Mouse (Mus musculus): ENCODE data around the gene Ndnf. TPM values are rescaled to one million over a fixed set of nuclear protein-coding genes. Genes with fewer than 3 reads are reported as not detected.

Gene Ndnf
- total RNA-seq (2014; fragmentation: Nextera tagmentation) = not detected in 2 replicates
- total RNA-seq (2017) = under 0.01 and 0.05 TPM in 2 replicates
- not detected in 2 replicates for polyA plus RNA-seq (2012)

- ATAC-seq (ENCODE audit: extremely low read depth, insufficient number of reproducible peaks, low FRiP score, poor library complexity, severe bottlenecking) = no peak
- Histone ChIP-seq H3K4me3 (ENCODE audit: low read depth, low read length) (no peak within 1 kb of the TSS; the same call in 1 of the 2 replicates), H3K36me3 (replicated peaks) (no peaks in the 10 kb centered on the region), H3K9me3 (replicated peaks) (no peaks in the 10 kb centered on the region), H3K27me3 (ENCODE audit: insufficient read depth, low read length) (peaks cover 19% of the 10 kb centered on the region), H3K4me1 (ENCODE audit: insufficient read depth, low read depth, low read length) (no peaks in the 10 kb centered on the region)
- no peak for TF ChIP-seq TAL1 (conservative IDR thresholded peaks at IDR 0.05; ENCODE audit: low read depth, low read length)
- TF ChIP-seq GATA2 (IDR thresholded peaks at IDR 0.05; ENCODE audit: borderline replicate concordance, low read depth, low read length) = no peak
- TF ChIP-seq POLR2AphosphoS5 (IDR thresholded peaks at IDR 0.05; ENCODE audit: insufficient replicate concordance, low read depth, low read length) = no peak
- TF ChIP-seq CTCF (IDR thresholded peaks at IDR 0.05; ENCODE audit: low read depth, low read length) = no peak
- no peak for TF ChIP-seq GATA1 (IDR thresholded peaks at IDR 0.05; ENCODE audit: borderline replicate concordance, low read length)
- DNase-seq (ENCODE audit: low spot score) = no peak
Observed at GRCm38 (mm10) chr6:65671451-65671850, at the start of gene Ndnf. TSS of gene Ndnf (plus strand) at chr6:65671590.

GRCm38 (mm10) chr6:65623016-65623715 is 48.2 kb upstream of the Ndnf start:
- Histone ChIP-seq H3K4me3 (ENCODE audit: low read depth, low read length) (no peak overlapping the region), H3K9me3 (replicated peaks) (no peaks in the 10 kb centered on the region), H3K4me1 (ENCODE audit: insufficient read depth, low read depth, low read length) (no peaks in the 10 kb centered on the region), H3K36me3 (replicated peaks) (no peaks in the 10 kb centered on the region), H3K27me3 (ENCODE audit: insufficient read depth, low read length) (peaks cover 5% of the 10 kb centered on the region; the same call in 1 of the 2 replicates)
- ATAC-seq (ENCODE audit: extremely low read depth, insufficient number of reproducible peaks, low FRiP score, poor library complexity, severe bottlenecking) = no peak
- TF ChIP-seq GATA2 (IDR thresholded peaks at IDR 0.05; ENCODE audit: borderline replicate concordance, low read depth, low read length) (no peak), GATA1 (IDR thresholded peaks at IDR 0.05; ENCODE audit: borderline replicate concordance, low read length) (no peak), TAL1 (conservative IDR thresholded peaks at IDR 0.05; ENCODE audit: low read depth, low read length) (no peak), CTCF (IDR thresholded peaks at IDR 0.05; ENCODE audit: low read depth, low read length) (no peak), POLR2AphosphoS5 (IDR thresholded peaks at IDR 0.05; ENCODE audit: insufficient replicate concordance, low read depth, low read length) (no peak)
- DNase-seq (ENCODE audit: low spot score) = no peak

- Histone ChIP-seq H3K36me3 (replicated peaks) (no peaks in the 10 kb centered on the region), H3K4me3 (ENCODE audit: low read depth, low read length) (no peak overlapping the region), H3K4me1 (ENCODE audit: insufficient read depth, low read depth, low read length) (no peaks in the 10 kb centered on the region), H3K9me3 (replicated peaks) (peaks cover 4% of the 10 kb centered on the region; the same call in 1 of the 2 replicates), H3K27me3 (ENCODE audit: insufficient read depth, low read length) (0 out of 2 replicates have a peak, but pooled peaks cover 5% of the 10 kb centered on the region)
- ATAC-seq (ENCODE audit: extremely low read depth, insufficient number of reproducible peaks, low FRiP score, poor library complexity, severe bottlenecking) (no peak), DNase-seq (ENCODE audit: low spot score) (no peak)
- no peak for TF ChIP-seq CTCF (IDR thresholded peaks at IDR 0.05; ENCODE audit: low read depth, low read length)
- no peak for TF ChIP-seq GATA1 (IDR thresholded peaks at IDR 0.05; ENCODE audit: borderline replicate concordance, low read length)
- no peak for TF ChIP-seq TAL1 (conservative IDR thresholded peaks at IDR 0.05; ENCODE audit: low read depth, low read length)
- TF ChIP-seq POLR2AphosphoS5 (IDR thresholded peaks at IDR 0.05; ENCODE audit: insufficient replicate concordance, low read depth, low read length) = no peak
- TF ChIP-seq GATA2 (IDR thresholded peaks at IDR 0.05; ENCODE audit: borderline replicate concordance, low read depth, low read length) = no peak
Observed at GRCm38 (mm10) chr6:65630578-65630977, 40.8 kb upstream of the Ndnf start.

GRCm38 (mm10) chr6:65632184-65632583 is 39.2 kb upstream of the Ndnf start:
- TF ChIP-seq TAL1 (conservative IDR thresholded peaks at IDR 0.05; ENCODE audit: low read depth, low read length) (no peak), POLR2AphosphoS5 (IDR thresholded peaks at IDR 0.05; ENCODE audit: insufficient replicate concordance, low read depth, low read length) (no peak), CTCF (IDR thresholded peaks at IDR 0.05; ENCODE audit: low read depth, low read length) (no peak), GATA1 (IDR thresholded peaks at IDR 0.05; ENCODE audit: borderline replicate concordance, low read length) (no peak), GATA2 (IDR thresholded peaks at IDR 0.05; ENCODE audit: borderline replicate concordance, low read depth, low read length) (no peak)

GRCm38 (mm10) chr6:65642431-65642830 is 29.0 kb upstream of the Ndnf start:
- TF ChIP-seq TAL1 (conservative IDR thresholded peaks at IDR 0.05; ENCODE audit: low read depth, low read length) = no peak
- no peak for TF ChIP-seq POLR2AphosphoS5 (IDR thresholded peaks at IDR 0.05; ENCODE audit: insufficient replicate concordance, low read depth, low read length)
- no peak for TF ChIP-seq GATA2 (IDR thresholded peaks at IDR 0.05; ENCODE audit: borderline replicate concordance, low read depth, low read length)
- TF ChIP-seq GATA1 (IDR thresholded peaks at IDR 0.05; ENCODE audit: borderline replicate concordance, low read length) = no peak
- no peak for TF ChIP-seq CTCF (IDR thresholded peaks at IDR 0.05; ENCODE audit: low read depth, low read length)
- ATAC-seq (ENCODE audit: extremely low read depth, insufficient number of reproducible peaks, low FRiP score, poor library complexity, severe bottlenecking) = no peak

More at GRCm38 (mm10) chr6:65632184-65632583, 39.2 kb upstream of the Ndnf start:
- H3K36me3 ChIP-seq (replicated peaks) = no peaks in the 10 kb centered on the region
- no peak overlapping the region for H3K4me3 ChIP-seq (ENCODE audit: low read depth, low read length)
- ATAC-seq (ENCODE audit: extremely low read depth, insufficient number of reproducible peaks, low FRiP score, poor library complexity, severe bottlenecking) (no peak), DNase-seq (ENCODE audit: low spot score) (no peak)
- H3K27me3 ChIP-seq (ENCODE audit: insufficient read depth, low read length) = 0 out of 2 replicates have a peak, but pooled peaks cover 5% of the 10 kb centered on the region
- no peaks in the 10 kb centered on the region for H3K4me1 ChIP-seq (ENCODE audit: insufficient read depth, low read depth, low read length)
- peaks cover 5% of the 10 kb centered on the region; the same call in 1 of the 2 replicates for H3K9me3 ChIP-seq (replicated peaks)

GRCm38 (mm10) chr6:65644110-65644509 is 27.3 kb upstream of the Ndnf start:
- ATAC-seq (ENCODE audit: extremely low read depth, insufficient number of reproducible peaks, low FRiP score, poor library complexity, severe bottlenecking) = no peak
- no peak for TF ChIP-seq CTCF (IDR thresholded peaks at IDR 0.05; ENCODE audit: low read depth, low read length)
- no peak for TF ChIP-seq GATA2 (IDR thresholded peaks at IDR 0.05; ENCODE audit: borderline replicate concordance, low read depth, low read length)
- TF ChIP-seq GATA1 (IDR thresholded peaks at IDR 0.05; ENCODE audit: borderline replicate concordance, low read length) = no peak
- TF ChIP-seq POLR2AphosphoS5 (IDR thresholded peaks at IDR 0.05; ENCODE audit: insufficient replicate concordance, low read depth, low read length) = no peak
- TF ChIP-seq TAL1 (conservative IDR thresholded peaks at IDR 0.05; ENCODE audit: low read depth, low read length) = no peak
- Histone ChIP-seq H3K9me3 (replicated peaks) (no peaks in the 10 kb centered on the region), H3K4me1 (ENCODE audit: insufficient read depth, low read depth, low read length) (no peaks in the 10 kb centered on the region; the same call in 1 of the 2 replicates), H3K4me3 (ENCODE audit: low read depth, low read length) (no peak overlapping the region), H3K36me3 (replicated peaks) (no peaks in the 10 kb centered on the region), H3K27me3 (ENCODE audit: insufficient read depth, low read length) (peaks cover 2% of the 10 kb centered on the region)
- DNase-seq (ENCODE audit: low spot score) = no peak

More at GRCm38 (mm10) chr6:65642431-65642830, 29.0 kb upstream of the Ndnf start:
- no peak for DNase-seq (ENCODE audit: low spot score)
- H3K36me3 ChIP-seq (replicated peaks) = no peaks in the 10 kb centered on the region
- no peak overlapping the region for H3K4me3 ChIP-seq (ENCODE audit: low read depth, low read length)
- H3K27me3 ChIP-seq (ENCODE audit: insufficient read depth, low read length) = no peaks in the 10 kb centered on the region
- no peaks in the 10 kb centered on the region for H3K9me3 ChIP-seq (replicated peaks)
- H3K4me1 ChIP-seq (ENCODE audit: insufficient read depth, low read depth, low read length) = no peaks in the 10 kb centered on the region
